Mouse (Mus musculus) frontal cortex, postnatal 36 days (tissue): ENCODE data around the gene Ubac2.
"Not testable (repeated sequence)": the region's sequence is repeated elsewhere in the genome, so short reads cannot be mapped to it uniquely, and the experiment has no call there.

Source experiments
- DNase-seq, 2 experiments: peaks; one replicate each; pipeline ENCODE4 v3.0.0; 2022; ENCODE audit warnings: low spot score in 2 of 2

The Ubac2 gene

GRCm38 (mm10) chr14:121878176-121878858 is at the start of gene Ubac2:
Ubac2 (plus strand) TSS chr14:121878620.
- DNase-seq, result peak; percentile 96 to 99

DNA sequence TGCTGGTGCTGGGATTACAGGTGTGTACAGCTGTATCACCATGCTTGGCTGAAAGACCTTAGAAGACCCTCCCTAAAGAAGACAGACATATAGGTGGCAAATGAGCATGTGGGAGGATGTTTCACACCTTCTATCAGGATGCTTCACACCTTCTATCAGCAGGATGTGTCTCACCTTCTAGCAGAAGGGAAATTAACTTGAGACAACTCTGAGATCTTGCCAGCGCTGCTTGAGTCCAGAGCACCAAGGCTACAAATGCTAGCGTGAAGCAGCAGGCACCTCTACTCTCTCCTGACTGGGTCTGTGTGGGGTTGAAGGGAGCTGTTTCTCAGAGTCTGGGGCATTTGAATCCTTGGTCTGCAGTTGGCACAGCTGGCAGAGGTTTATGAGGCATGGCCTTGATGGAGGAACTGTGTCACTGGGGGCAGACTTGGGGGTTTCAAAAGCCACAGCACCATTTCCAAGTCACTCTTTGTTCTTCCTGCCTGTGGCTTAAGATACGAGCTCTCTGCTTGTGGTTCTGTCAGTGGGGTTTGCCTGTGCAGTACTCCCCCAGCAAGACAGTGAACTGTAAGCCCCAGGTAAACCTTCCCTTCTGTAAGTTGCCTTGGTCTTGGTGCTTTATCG is 48.5 kb upstream of the Ubac2 start:
- DNase-seq, result no peak

DNA sequence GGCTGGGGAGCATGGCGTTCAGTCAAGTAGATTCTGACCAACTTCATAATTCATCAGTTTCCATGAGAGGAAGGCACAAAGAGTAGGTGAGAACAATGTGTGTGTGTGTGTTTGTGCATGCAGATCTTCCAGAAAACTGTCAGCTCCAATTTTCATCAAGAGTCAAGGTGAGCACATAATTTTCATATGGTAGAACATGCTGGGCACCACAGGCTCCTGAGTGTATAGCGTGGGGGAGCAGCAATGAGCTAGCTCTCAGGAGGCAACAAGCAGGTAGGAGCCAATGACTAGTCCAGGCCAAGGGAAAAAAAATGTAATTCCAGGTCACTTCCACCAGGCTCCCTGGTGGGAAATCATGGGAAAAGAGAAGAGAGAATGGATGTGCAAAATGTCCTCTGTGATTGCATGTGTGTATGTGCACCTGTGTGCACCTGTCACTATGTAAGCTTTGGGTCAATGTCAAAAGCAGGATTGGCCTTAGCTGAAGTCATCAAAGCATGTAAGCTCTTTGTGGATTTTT is 45.4 kb upstream of the Ubac2 start:
- DNase-seq, result no peak

GRCm38 (mm10) chr14:121838161-121838560 is 40.3 kb upstream of the Ubac2 start:
- no peak for DNase-seq

GRCm38 (mm10) chr14:121840217-121840616 is 38.2 kb upstream of the Ubac2 start:
- DNase-seq, result no peak

- DNase-seq, result no peak
Measured at GRCm38 (mm10) chr14:121844486-121844885, 33.9 kb upstream of the Ubac2 start.

GRCm38 (mm10) chr14:121851231-121851630 is 27.2 kb upstream of the Ubac2 start:
- no peak for DNase-seq

DNA sequence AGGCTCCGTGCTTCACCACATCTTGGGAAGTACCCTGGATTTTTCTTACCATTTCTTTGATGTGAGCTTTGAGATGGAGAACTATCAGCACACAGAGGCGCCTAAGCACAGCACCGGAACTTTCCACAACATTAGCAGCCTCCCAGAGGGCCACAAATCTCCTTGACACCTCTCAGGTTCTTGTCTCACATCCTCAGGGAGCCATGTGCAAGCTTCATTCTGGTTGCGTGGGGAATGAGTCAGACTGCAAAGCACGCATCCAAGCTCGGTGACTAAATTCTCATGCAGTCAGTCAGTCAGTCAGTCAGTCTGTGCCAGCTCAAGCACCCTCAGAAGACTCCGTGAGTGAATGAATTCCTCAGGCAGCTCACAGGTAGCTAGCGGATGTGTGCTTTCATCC is 25.9 kb upstream of the Ubac2 start:
- DNase-seq, result peak; percentile 11 to 14

DNA sequence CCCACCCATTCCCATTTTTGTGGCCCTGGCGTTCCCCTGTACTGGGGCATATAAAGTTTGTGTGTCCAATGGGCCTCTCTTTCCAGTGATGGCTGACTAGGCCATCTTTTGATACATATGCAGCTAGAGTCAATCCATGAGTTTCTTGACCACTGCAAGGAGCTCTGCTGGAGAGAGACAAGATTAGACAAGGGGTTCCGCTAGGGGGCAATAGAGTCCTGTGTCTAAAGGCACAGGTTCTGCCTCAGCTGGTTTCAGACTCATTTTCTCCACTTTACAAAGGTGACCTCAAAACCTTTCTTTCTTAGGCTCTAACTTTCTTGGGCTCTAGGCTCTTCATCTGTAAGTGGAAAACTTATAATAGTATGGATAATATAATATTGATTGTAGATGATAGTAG is 13.3 kb upstream of the Ubac2 start:
- peak; percentile 48 to 77 for DNase-seq

- DNase-seq, result no peak
Measured at GRCm38 (mm10) chr14:121866574-121866973, 11.8 kb upstream of the Ubac2 start.

GRCm38 (mm10) chr14:121869111-121869510 is 9.3 kb upstream of the Ubac2 start:
- DNase-seq, result peak in 1 of 2 experiments; percentile 30

DNA sequence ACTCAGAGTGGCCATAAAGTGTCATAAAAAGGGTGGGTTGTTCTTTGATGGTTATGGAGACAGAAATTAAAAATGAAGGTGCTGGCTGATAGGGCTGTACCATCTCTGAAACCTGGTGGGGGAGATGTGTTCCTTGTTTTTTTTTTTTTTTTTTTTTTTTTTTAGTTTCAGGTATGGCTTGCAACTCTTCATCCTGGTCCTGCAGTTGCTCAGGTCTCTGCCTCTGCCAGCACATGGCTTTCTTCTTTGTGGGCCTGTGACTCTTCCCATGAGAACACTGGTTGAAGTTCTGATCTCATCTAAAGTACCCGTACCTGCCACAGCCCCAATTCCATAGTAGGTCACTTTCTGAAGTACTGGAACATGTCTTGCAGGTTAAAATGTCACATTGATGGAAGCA is 5.7 kb upstream of the Ubac2 start:
- DNase-seq, result no peak

DNA sequence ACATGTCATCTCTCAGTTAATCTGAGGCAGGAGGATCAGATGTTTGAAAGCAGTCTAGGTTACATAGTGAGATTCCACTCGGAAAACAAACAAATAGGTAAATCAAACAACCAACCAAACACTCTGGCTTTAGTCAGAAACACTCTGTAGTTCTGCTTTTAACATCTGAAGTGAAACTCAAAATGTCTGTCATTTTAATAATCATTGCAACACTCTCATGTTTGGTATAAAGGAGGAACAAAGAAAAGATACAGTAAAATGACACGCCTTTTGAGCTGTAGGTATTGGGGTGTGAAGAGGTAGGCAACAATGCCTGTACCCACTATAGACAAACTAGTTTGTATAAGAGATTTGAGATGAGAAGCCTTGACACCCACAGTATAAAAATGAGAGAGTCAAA is 5.2 kb upstream of the Ubac2 start:
- DNase-seq, result no peak

DNA sequence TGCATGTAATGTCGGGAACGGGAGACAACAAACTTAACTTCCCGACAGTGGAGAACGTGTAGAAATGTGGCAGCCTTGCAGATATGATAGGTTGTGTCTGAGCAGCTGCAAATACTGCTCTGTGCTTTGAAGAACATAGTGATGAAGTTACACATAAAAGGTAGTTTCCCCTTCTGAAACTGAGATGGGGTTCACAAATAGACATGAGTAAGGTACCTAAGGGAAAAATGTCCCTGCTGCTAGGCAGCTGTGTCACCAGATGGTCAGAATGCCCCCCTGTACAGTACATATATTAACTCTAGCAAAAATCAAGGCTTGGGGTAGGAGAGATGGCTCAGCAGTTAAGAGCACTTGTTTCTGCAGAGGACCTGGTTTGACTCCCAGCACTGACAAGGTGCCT is 4.8 kb upstream of the Ubac2 start:
- no peak for DNase-seq

DNA sequence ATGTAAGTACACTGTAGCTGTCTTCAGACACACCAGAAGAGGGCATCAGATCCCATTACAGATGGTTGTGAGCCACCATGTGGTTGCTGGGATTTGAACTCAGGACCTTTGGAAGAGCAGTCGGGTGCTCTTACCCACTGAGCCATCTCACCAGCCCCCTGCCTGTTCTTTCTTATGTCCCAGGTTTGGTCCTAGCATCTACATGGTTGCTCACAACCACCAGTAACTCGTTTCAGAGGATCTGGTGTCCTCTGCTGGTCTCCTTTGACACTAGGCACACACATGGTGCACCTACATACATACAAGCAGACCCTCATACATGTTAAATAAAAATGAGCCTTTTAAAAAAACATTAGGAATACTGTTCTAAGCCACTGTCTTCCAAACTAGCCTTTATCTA is 2.2 kb upstream of the Ubac2 start:
- not testable (repeated sequence) for DNase-seq

DNA sequence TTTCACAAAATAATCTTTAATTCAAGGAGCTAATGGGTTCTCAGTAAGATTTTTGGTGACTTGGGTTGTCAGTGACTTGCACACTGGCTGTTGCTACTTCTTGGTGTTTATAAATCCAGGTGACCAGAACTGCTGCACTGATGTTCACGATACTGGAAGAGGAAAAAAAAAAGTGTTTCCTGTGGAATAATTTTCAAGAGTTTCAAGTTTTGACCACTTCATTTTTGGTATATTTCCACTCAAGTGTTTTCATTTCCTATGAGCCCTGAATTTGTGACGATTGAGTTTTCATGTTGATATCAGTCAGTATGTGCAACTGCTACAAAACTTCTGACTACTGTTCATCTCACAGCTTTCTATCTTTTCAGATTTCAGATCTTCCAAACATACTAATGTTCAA is 1.6 kb upstream of the Ubac2 start:
- no peak for DNase-seq

- no peak for DNase-seq
Measured at GRCm38 (mm10) chr14:121877640-121878039, 780 bp upstream of the Ubac2 start.

DNA sequence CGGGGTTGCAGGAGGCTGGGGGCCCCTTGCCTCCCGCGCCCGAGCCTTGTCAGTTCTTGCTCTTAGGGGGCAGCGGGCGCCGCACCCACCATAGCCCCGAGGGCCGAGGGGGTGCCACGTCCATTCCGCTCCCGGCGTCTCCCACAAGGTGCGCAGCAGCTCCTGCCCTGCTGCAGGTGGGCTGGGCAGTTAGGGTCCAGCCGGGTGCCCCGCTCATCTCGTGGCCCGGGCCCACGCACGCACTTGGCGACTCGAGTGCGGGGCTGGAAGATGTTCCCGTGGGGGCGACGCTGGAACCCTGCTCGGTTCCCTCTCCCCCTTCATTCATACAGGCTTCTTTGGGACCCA is 413 bp downstream of the Ubac2 start:
- no peak for DNase-seq

DNA sequence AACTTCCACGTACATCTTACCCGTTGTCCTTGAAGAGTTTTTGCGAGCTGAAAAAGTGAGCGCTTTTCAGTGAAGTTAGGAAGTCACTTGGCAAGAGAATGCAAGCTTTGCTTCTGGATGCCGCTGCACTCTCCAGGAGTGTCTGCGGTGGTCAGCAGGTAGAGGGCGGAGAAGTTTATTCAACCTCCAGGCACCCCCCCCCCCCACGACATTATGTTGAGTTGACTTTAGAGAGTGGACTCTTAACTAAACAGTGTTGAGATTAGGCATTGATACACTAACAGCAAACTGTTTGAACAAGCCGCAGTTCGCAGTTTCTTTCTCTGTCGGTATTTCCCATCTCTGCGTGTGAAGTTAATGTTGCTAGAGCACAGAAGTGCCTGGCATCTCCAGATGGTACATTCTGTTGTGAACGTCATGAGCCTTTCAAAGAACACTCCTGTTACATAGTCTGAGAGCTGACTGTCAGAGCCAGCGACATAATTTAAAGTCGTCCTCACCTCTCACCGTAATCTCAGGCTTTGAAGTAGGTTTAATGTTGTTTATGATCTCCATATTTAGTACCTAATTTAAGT is 933 bp downstream of the Ubac2 start:
- peak; percentile 11 to 30 for DNase-seq

DNA sequence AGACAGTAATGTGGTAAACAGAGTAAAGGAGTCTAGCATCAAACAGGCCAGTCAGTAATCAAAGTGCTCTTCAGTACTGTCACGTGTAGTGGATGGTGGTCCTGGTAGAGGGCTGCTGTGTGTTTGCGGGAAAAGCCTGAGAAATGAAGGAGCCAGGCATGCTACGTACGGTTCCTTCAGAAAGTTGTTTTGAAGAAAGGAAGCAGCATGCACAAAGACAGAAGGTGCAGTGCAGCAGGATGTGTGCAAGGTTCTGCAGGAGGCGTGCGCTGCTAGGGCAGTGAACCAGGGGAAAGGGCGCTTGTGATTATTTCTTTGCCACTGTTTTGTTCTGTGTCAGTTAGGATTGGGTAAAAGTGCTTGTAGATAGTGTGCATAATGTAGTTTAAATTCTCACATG is 2.8 kb downstream of the Ubac2 start:
- no peak for DNase-seq

DNA sequence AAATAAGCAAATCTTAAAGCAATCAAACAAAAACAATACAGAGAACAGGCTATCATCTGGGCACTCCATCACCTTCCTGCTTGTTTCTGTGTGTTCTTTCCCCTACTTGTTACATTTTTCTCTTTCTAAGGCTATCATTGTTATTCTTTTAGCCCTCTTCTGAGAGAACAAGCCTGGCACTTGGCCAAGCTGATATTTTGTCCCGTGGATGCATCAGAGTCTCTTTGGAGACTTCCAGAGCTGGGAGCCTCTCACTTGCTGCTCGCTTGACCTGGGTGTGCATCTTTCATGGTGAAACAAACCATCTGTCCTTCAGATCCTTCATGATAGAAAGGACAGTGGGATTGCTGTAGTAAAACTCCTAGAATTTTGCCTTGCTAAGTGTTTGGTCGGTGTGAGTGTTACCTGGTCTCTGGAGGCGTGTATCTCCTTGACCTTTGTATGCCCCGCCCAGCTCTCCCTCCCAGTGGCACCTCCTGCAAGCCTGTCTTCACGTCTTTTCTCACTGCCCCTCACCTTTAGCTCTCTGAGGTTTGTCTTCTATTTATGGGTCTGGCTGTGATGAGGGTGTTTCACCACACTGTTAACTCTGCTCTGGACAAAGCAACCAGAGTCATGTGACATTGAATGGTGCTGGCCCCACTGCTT is 5.9 kb downstream of the Ubac2 start:
- DNase-seq, result no peak

- DNase-seq, result no peak
Measured at GRCm38 (mm10) chr14:121893747-121894146, 15.3 kb downstream of the Ubac2 start.
